Mouse (Mus musculus): Measurements from ENCODE around the gene Shtn1. TPM values are rescaled to one million over a fixed set of nuclear protein-coding genes. Genes with fewer than 3 reads are reported as not detected.

Gene Shtn1
- total RNA-seq, 1 experiment, result 1.6 TPM

- H3K27ac ChIP-seq (ENCODE audit: insufficient read depth, low read depth, low read length, poor library complexity, severe bottlenecking), result no peak overlapping the region
- no peaks in the 10 kb centered on the region for H3K9me3 ChIP-seq (ENCODE audit: control insufficient read depth, insufficient read depth, low read depth, low read length)
- H3K36me3 ChIP-seq (ENCODE audit: control insufficient read depth, insufficient read depth, low read length, poor library complexity, severe bottlenecking), result no peaks in the 10 kb centered on the region
- in situ Hi-C loops (cut with MboI; ENCODE audit: low sequenced_read_pairs in 2 of 2, unreplicated experiment in 2 of 2), result no loop called here
- DNase-seq (ENCODE audit: low read depth, low spot score), result no peak
- H3K9ac ChIP-seq (ENCODE audit: insufficient read depth, low read depth, low read length, poor library complexity, severe bottlenecking), result no peak overlapping the region
- no peaks in the 10 kb centered on the region for H3K4me1 ChIP-seq (ENCODE audit: control insufficient read depth in 2 of 2, insufficient read depth in 2 of 2, low read length in 2 of 2, poor library complexity in 1 of 2)
- no peak for TF ChIP-seq CHD2 (IDR thresholded peaks at IDR 0.05; ENCODE audit: low read depth, low read length)
- no peak for TF ChIP-seq ZNF384 (IDR thresholded peaks at IDR 0.05; ENCODE audit: low read depth, low read length)
- no peak for TF ChIP-seq ZC3H11A (IDR thresholded peaks at IDR 0.05; ENCODE audit: borderline replicate concordance, low read depth, low read length)
- no peak for TF ChIP-seq HCFC1 (IDR thresholded peaks at IDR 0.05; ENCODE audit: borderline replicate concordance, insufficient read depth, low read length)
- no peak for TF ChIP-seq MAFK (IDR thresholded peaks at IDR 0.05; ENCODE audit: insufficient read depth, low read depth, low read length)
- peak overlapping the region in 1 of 2 experiments; percentile 89; a peak in 2 of 4 replicates for H3K4me3 ChIP-seq (ENCODE audit: insufficient read depth in 1 of 2, low read depth in 1 of 2, low read length in 2 of 2, poor library complexity in 1 of 2, severe bottlenecking in 1 of 2)
Measured at GRCm38 (mm10) chr19:59074381-59074780, 1.5 kb downstream of the Shtn1 start.

DNA sequence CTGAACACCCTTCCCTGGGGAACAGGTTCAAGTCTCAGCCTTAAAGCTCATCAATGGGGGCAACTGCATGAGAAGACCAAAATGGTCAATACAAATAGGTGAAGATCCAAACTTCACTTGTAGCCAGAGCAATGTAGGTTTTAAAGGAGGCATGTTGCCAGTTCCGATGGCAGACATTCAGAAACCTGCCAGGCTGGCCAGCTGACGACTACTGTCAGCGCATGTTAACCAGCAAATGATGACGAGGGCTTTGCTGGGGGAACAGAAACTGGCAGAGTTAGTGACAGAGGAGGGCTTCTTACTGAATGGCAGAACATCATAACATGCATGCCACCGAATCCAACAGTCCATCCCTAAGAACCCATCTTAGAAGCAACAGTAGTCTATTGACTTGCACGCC, 2.9 kb downstream of the Shtn1 start:
- Histone ChIP-seq H3K36me3 (ENCODE audit: control insufficient read depth, insufficient read depth, low read length, poor library complexity, severe bottlenecking) (no peaks in the 10 kb centered on the region), H3K9ac (ENCODE audit: insufficient read depth, low read depth, low read length, poor library complexity, severe bottlenecking) (no peak overlapping the region), H3K9me3 (ENCODE audit: control insufficient read depth, insufficient read depth, low read depth, low read length) (no peaks in the 10 kb centered on the region), H3K27ac (ENCODE audit: insufficient read depth, low read depth, low read length, poor library complexity, severe bottlenecking) (no peak overlapping the region), H3K4me1 (ENCODE audit: control insufficient read depth in 2 of 2, insufficient read depth in 2 of 2, low read length in 2 of 2, poor library complexity in 1 of 2) (no peaks in the 10 kb centered on the region), H3K4me3 (ENCODE audit: insufficient read depth in 1 of 2, low read depth in 1 of 2, low read length in 2 of 2, poor library complexity in 1 of 2, severe bottlenecking in 1 of 2) (no peak overlapping the region)
- in situ Hi-C loops (cut with MboI; ENCODE audit: low sequenced_read_pairs in 2 of 2, unreplicated experiment in 2 of 2), result no loop called here
- no peak for DNase-seq (ENCODE audit: low read depth, low spot score)
- TF ChIP-seq ZNF384 (IDR thresholded peaks at IDR 0.05; ENCODE audit: low read depth, low read length), result no peak
- no peak for TF ChIP-seq ZC3H11A (IDR thresholded peaks at IDR 0.05; ENCODE audit: borderline replicate concordance, low read depth, low read length)
- no peak for TF ChIP-seq CHD2 (IDR thresholded peaks at IDR 0.05; ENCODE audit: low read depth, low read length)
- TF ChIP-seq MAFK (IDR thresholded peaks at IDR 0.05; ENCODE audit: insufficient read depth, low read depth, low read length), result no peak
- no peak for TF ChIP-seq HCFC1 (IDR thresholded peaks at IDR 0.05; ENCODE audit: borderline replicate concordance, insufficient read depth, low read length)

DNA sequence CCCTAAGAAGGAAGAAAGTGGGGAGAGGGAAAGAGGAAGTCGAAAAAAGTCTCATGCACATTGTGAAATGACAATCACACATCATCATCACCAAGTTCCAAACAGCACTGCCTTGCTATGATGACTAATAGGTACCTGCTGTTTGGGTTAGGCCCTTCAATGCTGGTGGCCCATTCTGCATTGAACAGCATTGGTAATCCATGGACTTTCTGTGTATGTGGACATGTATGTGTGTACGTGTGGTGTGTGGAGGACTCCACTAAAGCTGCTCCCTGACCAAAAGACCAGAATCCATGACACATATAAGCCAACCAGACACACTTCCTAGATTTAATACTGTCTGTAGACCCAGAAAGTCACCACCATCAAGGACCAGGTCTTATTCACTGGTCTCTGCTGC, 3.9 kb downstream of the Shtn1 start:
- H3K36me3 ChIP-seq (ENCODE audit: control insufficient read depth, insufficient read depth, low read length, poor library complexity, severe bottlenecking), result no peaks in the 10 kb centered on the region
- no peaks in the 10 kb centered on the region for H3K4me1 ChIP-seq (ENCODE audit: control insufficient read depth in 2 of 2, insufficient read depth in 2 of 2, low read length in 2 of 2, poor library complexity in 1 of 2)
- no peaks in the 10 kb centered on the region for H3K9me3 ChIP-seq (ENCODE audit: control insufficient read depth, insufficient read depth, low read depth, low read length)
- no peak for DNase-seq (ENCODE audit: low read depth, low spot score)
- no peak overlapping the region for H3K9ac ChIP-seq (ENCODE audit: insufficient read depth, low read depth, low read length, poor library complexity, severe bottlenecking)
- no peak overlapping the region for H3K4me3 ChIP-seq (ENCODE audit: insufficient read depth in 1 of 2, low read depth in 1 of 2, low read length in 2 of 2, poor library complexity in 1 of 2, severe bottlenecking in 1 of 2)
- H3K27ac ChIP-seq (ENCODE audit: insufficient read depth, low read depth, low read length, poor library complexity, severe bottlenecking), result no peak overlapping the region
- in situ Hi-C loops (cut with MboI; ENCODE audit: low sequenced_read_pairs in 2 of 2, unreplicated experiment in 2 of 2), result no loop called here
- TF ChIP-seq ZNF384 (IDR thresholded peaks at IDR 0.05; ENCODE audit: low read depth, low read length) (no peak), MAFK (IDR thresholded peaks at IDR 0.05; ENCODE audit: insufficient read depth, low read depth, low read length) (no peak), CHD2 (IDR thresholded peaks at IDR 0.05; ENCODE audit: low read depth, low read length) (no peak), HCFC1 (IDR thresholded peaks at IDR 0.05; ENCODE audit: borderline replicate concordance, insufficient read depth, low read length) (no peak), ZC3H11A (IDR thresholded peaks at IDR 0.05; ENCODE audit: borderline replicate concordance, low read depth, low read length) (no peak)

GRCm38 (mm10) chr19:59071396-59071795, 4.5 kb downstream of the Shtn1 start:
- Histone ChIP-seq H3K9ac (ENCODE audit: insufficient read depth, low read depth, low read length, poor library complexity, severe bottlenecking) (no peak overlapping the region), H3K4me1 (ENCODE audit: control insufficient read depth in 2 of 2, insufficient read depth in 2 of 2, low read length in 2 of 2, poor library complexity in 1 of 2) (no peaks in the 10 kb centered on the region), H3K4me3 (ENCODE audit: insufficient read depth in 1 of 2, low read depth in 1 of 2, low read length in 2 of 2, poor library complexity in 1 of 2, severe bottlenecking in 1 of 2) (no peak overlapping the region), H3K36me3 (ENCODE audit: control insufficient read depth, insufficient read depth, low read length, poor library complexity, severe bottlenecking) (no peaks in the 10 kb centered on the region), H3K27ac (ENCODE audit: insufficient read depth, low read depth, low read length, poor library complexity, severe bottlenecking) (no peak overlapping the region), H3K9me3 (ENCODE audit: control insufficient read depth, insufficient read depth, low read depth, low read length) (no peaks in the 10 kb centered on the region)
- no peak for TF ChIP-seq ZNF384 (IDR thresholded peaks at IDR 0.05; ENCODE audit: low read depth, low read length)
- TF ChIP-seq ZC3H11A (IDR thresholded peaks at IDR 0.05; ENCODE audit: borderline replicate concordance, low read depth, low read length), result no peak
- TF ChIP-seq HCFC1 (IDR thresholded peaks at IDR 0.05; ENCODE audit: borderline replicate concordance, insufficient read depth, low read length), result no peak
- TF ChIP-seq CHD2 (IDR thresholded peaks at IDR 0.05; ENCODE audit: low read depth, low read length), result no peak
- TF ChIP-seq MAFK (IDR thresholded peaks at IDR 0.05; ENCODE audit: insufficient read depth, low read depth, low read length), result no peak
- DNase-seq (ENCODE audit: low read depth, low spot score), result no peak
- in situ Hi-C loops (cut with MboI; ENCODE audit: low sequenced_read_pairs in 2 of 2, unreplicated experiment in 2 of 2), result no loop called here

DNA sequence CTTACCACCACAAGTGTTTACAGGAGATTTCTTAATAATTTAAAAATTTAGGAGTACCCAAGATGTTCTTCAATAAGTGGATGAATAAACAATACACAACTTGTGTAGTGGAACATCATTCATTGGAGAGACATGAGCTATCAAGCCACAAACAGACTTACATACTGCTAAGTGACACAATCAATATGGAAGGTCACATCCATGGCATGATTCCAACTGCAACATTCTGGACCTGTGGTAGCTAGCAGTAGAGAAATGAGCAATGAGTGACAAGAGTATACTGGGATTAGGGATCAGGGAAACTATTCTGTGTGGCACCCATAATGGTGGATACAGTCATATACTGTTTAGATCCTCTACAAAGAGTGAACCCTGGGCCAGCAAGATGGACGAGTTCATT, 8.2 kb downstream of the Shtn1 start:
- TF ChIP-seq MAFK (IDR thresholded peaks at IDR 0.05; ENCODE audit: insufficient read depth, low read depth, low read length) (no peak), HCFC1 (IDR thresholded peaks at IDR 0.05; ENCODE audit: borderline replicate concordance, insufficient read depth, low read length) (no peak), ZC3H11A (IDR thresholded peaks at IDR 0.05; ENCODE audit: borderline replicate concordance, low read depth, low read length) (no peak), CHD2 (IDR thresholded peaks at IDR 0.05; ENCODE audit: low read depth, low read length) (no peak), ZNF384 (IDR thresholded peaks at IDR 0.05; ENCODE audit: low read depth, low read length) (no peak)

More for the DNA sequence above, 8.2 kb downstream of the Shtn1 start:
- H3K4me1 ChIP-seq (ENCODE audit: control insufficient read depth in 2 of 2, insufficient read depth in 2 of 2, low read length in 2 of 2, poor library complexity in 1 of 2), result no peaks in the 10 kb centered on the region
- no peak for DNase-seq (ENCODE audit: low read depth, low spot score)
- H3K4me3 ChIP-seq (ENCODE audit: insufficient read depth in 1 of 2, low read depth in 1 of 2, low read length in 2 of 2, poor library complexity in 1 of 2, severe bottlenecking in 1 of 2), result no peak overlapping the region
- H3K27ac ChIP-seq (ENCODE audit: insufficient read depth, low read depth, low read length, poor library complexity, severe bottlenecking), result no peak overlapping the region
- no peak overlapping the region for H3K9ac ChIP-seq (ENCODE audit: insufficient read depth, low read depth, low read length, poor library complexity, severe bottlenecking)
- no peaks in the 10 kb centered on the region for H3K36me3 ChIP-seq (ENCODE audit: control insufficient read depth, insufficient read depth, low read length, poor library complexity, severe bottlenecking)
- in situ Hi-C loops (cut with MboI; ENCODE audit: low sequenced_read_pairs in 2 of 2, unreplicated experiment in 2 of 2), result no loop called here
- H3K9me3 ChIP-seq (ENCODE audit: control insufficient read depth, insufficient read depth, low read depth, low read length), result no peaks in the 10 kb centered on the region

Measured in ES-E14 (cell line).